Mouse (Mus musculus) ES-Bruce4 (cell line): ENCODE results near the gene 3110009E18Rik. TPM values are rescaled to one million over a fixed set of nuclear protein-coding genes. Genes with fewer than 3 reads are reported as not detected.

Experiments used
- H3K27ac ChIP-seq: 2 replicates; pipeline ENCODE4 v1.5.1; 2012; ENCODE audit warnings: low read length, inconsistent platforms; ENCODE audit not compliant: insufficient read depth
- H3K27me3 ChIP-seq: 2 replicates; pipeline ENCODE4 v1.6.1; 2012; ENCODE audit warnings: mild to moderate bottlenecking, low read length, inconsistent platforms; ENCODE audit not compliant: control insufficient read depth, poor library complexity, insufficient read depth, severe bottlenecking
- H3K36me3 ChIP-seq: 2 replicates; pipeline ENCODE4 v1.6.1; 2012; ENCODE audit warnings: inconsistent platforms, mild to moderate bottlenecking, low read length, moderate library complexity; ENCODE audit not compliant: control insufficient read depth, poor library complexity, insufficient read depth, severe bottlenecking
- H3K4me1 ChIP-seq: one replicate; pipeline ENCODE4 v1.8.1; 2011; ENCODE audit warnings: low read length; ENCODE audit not compliant: control insufficient read depth, insufficient read depth
- H3K4me3 ChIP-seq: 2 replicates; pipeline ENCODE4 v1.5.1; 2011; ENCODE audit warnings: low read depth, mild to moderate bottlenecking, low read length
- H3K9ac ChIP-seq: 2 replicates; pipeline ENCODE4 v1.6.1; 2012; ENCODE audit warnings: low read depth, mild to moderate bottlenecking, inconsistent platforms; ENCODE audit not compliant: poor library complexity, severe bottlenecking
- H3K9me3 ChIP-seq: replicated peaks from 2 replicates; pipeline ENCODE4 v1.6.1; 2012; ENCODE audit warnings: mild to moderate bottlenecking, low read length, inconsistent platforms; ENCODE audit not compliant: control insufficient read depth, poor library complexity, insufficient read depth, severe bottlenecking
- CTCF ChIP-seq: IDR thresholded peaks from one replicate; pipeline ENCODE4 v1.8.1; 2011; ENCODE audit warnings: low read depth, low read length
- EP300 ChIP-seq: IDR thresholded peaks from 2 replicates; pipeline ENCODE4 v1.6.1; 2011; ENCODE audit warnings: low read depth, low read length; ENCODE audit not compliant: insufficient read depth
- POLR2A ChIP-seq: IDR thresholded peaks from one replicate; pipeline ENCODE4 v1.8.1; 2011; ENCODE audit warnings: low read length; ENCODE audit not compliant: insufficient read depth
- polyA plus RNA-seq: library from polyadenylated mRNA; stranded (reverse); fragments of >200 nt; gene quantifications from 2 replicates; pipeline ENCODE4 v1.2.4, GENCODE M21; 2011; ENCODE audit warnings: low read depth; ENCODE audit not compliant: missing spikeins, insufficient read depth, insufficient read length

The 3110009E18Rik gene
- polyA plus RNA-seq, 1 experiment, result 16.0 TPM

GRCm38 (mm10) chr1:120075507-120075906, 45.5 kb upstream of the 3110009E18Rik start:
- Histone ChIP-seq H3K27me3 (no peaks in the 10 kb centered on the region), H3K36me3 (no peaks in the 10 kb centered on the region), H3K4me1 (peaks cover 9% of the 10 kb centered on the region), H3K27ac (no peak overlapping the region), H3K9ac (no peak overlapping the region), H3K4me3 (no peak overlapping the region), H3K9me3 (no peaks in the 10 kb centered on the region)
- TF ChIP-seq EP300, result no peak
- TF ChIP-seq CTCF, result no peak
- no peak for TF ChIP-seq POLR2A

GRCm38 (mm10) chr1:120077746-120078410, 43.1 kb upstream of the 3110009E18Rik start:
- H3K36me3 ChIP-seq, result no peaks in the 10 kb centered on the region
- H3K9ac ChIP-seq, result no peak overlapping the region
- peak overlapping the region; percentile 93 for H3K27ac ChIP-seq
- TF ChIP-seq EP300 (0 out of 2 replicates have a peak, but pooled peaks have one; percentile 33), POLR2A (no peak), CTCF (no peak)
- peaks cover 12% of the 10 kb centered on the region for H3K4me1 ChIP-seq
- H3K9me3 ChIP-seq, result no peaks in the 10 kb centered on the region
- no peak overlapping the region for H3K4me3 ChIP-seq
- no peaks in the 10 kb centered on the region for H3K27me3 ChIP-seq

DNA sequence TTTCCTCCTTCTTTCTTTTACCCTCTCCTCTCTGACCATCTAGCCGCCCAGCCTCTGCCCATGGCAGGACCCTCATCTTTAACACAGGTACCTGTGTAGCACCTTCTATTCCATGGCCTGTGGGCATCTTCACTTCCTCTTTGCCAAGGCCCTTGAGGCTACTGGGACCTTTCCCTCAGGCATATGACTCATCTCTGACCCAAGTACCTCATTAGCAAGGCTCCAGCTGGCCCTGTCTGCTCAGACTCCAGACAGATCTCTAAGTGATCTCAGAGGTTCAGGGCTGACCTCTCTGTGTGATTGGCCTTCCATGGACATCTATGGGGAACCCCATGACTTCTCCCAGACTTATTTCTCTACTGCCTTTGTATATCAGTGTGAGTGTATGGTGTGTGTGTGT, 40.4 kb upstream of the 3110009E18Rik start:
- Histone ChIP-seq H3K9ac (no peak overlapping the region), H3K27ac (no peak overlapping the region), H3K4me3 (no peak overlapping the region), H3K27me3 (no peaks in the 10 kb centered on the region), H3K36me3 (no peaks in the 10 kb centered on the region), H3K9me3 (no peaks in the 10 kb centered on the region), H3K4me1 (peaks cover 14% of the 10 kb centered on the region)
- no peak for TF ChIP-seq CTCF
- no peak for TF ChIP-seq EP300
- no peak for TF ChIP-seq POLR2A

DNA sequence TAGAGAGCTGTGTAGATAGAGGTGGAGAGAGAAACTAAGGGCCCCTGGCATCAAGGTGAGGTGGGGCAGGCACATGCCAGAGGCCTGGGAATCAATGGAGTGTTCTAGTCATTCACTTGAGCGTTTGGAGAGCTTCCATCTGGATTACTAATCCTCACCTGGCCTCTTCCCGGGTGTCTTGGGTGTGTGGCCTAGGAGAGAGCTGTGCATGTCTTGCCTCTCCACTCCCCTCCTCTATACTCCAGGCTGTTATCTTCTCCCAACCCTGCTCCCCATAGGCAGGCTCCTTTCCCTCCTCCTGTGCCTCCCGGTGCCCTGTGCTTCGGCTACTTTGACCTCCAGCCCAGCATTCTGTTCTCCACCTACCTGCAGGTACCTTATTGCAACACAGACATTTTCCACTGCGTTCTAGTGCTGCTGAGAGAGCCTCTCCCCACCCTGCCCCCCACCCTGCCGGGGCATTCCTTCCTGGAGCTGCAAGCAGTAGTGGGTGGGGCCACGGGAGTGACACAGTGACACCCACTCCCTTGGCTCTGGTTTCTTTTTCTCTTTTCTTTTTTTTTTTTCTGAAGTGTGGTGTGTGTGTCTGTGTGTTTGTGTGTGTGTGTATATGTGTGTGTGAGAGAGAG, 37.9 kb upstream of the 3110009E18Rik start:
- no peaks in the 10 kb centered on the region for H3K27me3 ChIP-seq
- no peak for TF ChIP-seq POLR2A
- TF ChIP-seq EP300, result 0 out of 2 replicates have a peak, but pooled peaks have one; percentile 58
- H3K36me3 ChIP-seq, result no peaks in the 10 kb centered on the region
- peak overlapping the region; percentile 85 for H3K27ac ChIP-seq
- H3K9ac ChIP-seq, result peak overlapping the region; percentile 69
- peaks cover 8% of the 10 kb centered on the region for H3K4me1 ChIP-seq
- H3K9me3 ChIP-seq, result no peaks in the 10 kb centered on the region
- H3K4me3 ChIP-seq, result peak overlapping the region; percentile 28

DNA sequence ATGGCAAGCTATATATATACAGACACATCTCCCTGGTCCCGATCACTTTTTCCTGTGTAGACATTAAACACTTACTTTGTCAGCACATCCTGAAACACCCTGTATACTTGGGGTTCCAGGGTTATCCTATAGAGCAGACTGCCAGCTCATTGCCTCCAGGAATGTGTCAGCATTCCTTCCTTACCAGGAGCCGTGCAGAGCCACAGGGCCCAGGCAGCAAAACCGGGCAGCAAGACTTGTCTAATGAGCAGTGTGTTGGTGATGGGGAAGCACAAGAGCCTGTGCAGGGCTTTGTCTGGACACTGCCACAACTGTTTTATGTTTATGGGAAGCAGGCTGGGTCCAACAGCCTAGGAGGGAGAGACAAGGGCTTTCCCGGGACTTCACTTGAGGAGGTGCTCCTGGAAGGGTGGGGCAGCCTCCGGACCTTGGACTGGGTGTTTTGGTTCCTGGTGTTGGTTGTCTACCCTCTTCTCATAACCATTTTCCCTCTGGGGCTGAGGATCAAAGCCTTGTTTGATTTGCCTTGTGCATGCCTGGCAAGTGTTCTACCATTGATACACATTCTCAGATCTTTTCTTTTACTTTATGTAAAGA, 37.0 kb upstream of the 3110009E18Rik start:
- Histone ChIP-seq H3K27ac (peak overlapping the region; percentile 85), H3K9me3 (no peaks in the 10 kb centered on the region), H3K27me3 (no peaks in the 10 kb centered on the region), H3K9ac (0 out of 2 replicates have a peak overlapping the region, but pooled peaks have one; percentile 33), H3K4me1 (peaks cover 6% of the 10 kb centered on the region), H3K36me3 (no peaks in the 10 kb centered on the region), H3K4me3 (0 out of 2 replicates have a peak overlapping the region, but pooled peaks have one; percentile 5)
- TF ChIP-seq EP300 (no peak), CTCF (no peak), POLR2A (no peak)

DNA sequence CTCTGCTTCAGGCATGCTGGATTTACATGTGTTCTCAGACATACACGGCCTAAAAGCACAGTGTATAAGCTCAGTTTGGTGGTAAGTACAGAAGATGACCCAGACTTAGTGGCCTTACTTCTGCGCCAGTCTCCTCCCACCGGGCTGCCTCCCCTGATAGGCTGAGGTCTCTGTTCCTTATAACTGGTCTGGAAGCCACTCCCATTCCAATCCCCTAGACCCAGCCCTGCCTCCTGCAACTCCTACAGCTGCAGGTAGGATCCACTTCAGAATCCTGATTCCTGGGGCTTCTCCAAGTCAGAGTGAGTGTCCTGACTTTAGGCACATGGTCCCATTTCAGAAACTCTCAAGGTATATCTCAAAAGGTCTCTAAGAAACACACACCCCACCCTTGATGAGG, 35.3 kb upstream of the 3110009E18Rik start:
- Histone ChIP-seq H3K36me3 (no peaks in the 10 kb centered on the region), H3K27me3 (no peaks in the 10 kb centered on the region), H3K9ac (peak overlapping the region; percentile 31), H3K4me1 (peaks cover 9% of the 10 kb centered on the region), H3K27ac (peak overlapping the region; percentile 26), H3K9me3 (no peaks in the 10 kb centered on the region), H3K4me3 (peak overlapping the region; percentile 70)
- TF ChIP-seq POLR2A, result peak; percentile 6
- TF ChIP-seq CTCF, result no peak
